Mouse (Mus musculus) lung, postnatal 0 days (tissue): ENCODE measurements around the gene Fam13a.

Experiments used
- CTCF ChIP-seq: IDR thresholded peaks from 2 replicates; pipeline ENCODE4 v1.5.1; 2016; ENCODE audit warnings: antibody characterized with exemption, mild to moderate bottlenecking
- EP300 ChIP-seq: IDR thresholded peaks from 2 replicates; pipeline ENCODE4 v1.6.1; 2016; ENCODE audit warnings: antibody characterized with exemption, mild to moderate bottlenecking, control low read depth

GRCm38 (mm10) chr6:58920735-58921134 is 103.6 kb downstream of the Fam13a start:
- TF ChIP-seq CTCF (no peak), EP300 (no peak)
